Mouse (Mus musculus): Measurements from ENCODE around the gene Med28.

GRCm38 (mm10) chr5:45519960-45520808, at the start of gene Med28:
- TF ChIP-seq ZNF384 (IDR thresholded peaks at IDR 0.05; ENCODE audit: low read depth, low read length) (no peak), MAFK (IDR thresholded peaks at IDR 0.05; ENCODE audit: insufficient read depth, low read depth, low read length) (no peak)
